In the genomic region with DNA sequence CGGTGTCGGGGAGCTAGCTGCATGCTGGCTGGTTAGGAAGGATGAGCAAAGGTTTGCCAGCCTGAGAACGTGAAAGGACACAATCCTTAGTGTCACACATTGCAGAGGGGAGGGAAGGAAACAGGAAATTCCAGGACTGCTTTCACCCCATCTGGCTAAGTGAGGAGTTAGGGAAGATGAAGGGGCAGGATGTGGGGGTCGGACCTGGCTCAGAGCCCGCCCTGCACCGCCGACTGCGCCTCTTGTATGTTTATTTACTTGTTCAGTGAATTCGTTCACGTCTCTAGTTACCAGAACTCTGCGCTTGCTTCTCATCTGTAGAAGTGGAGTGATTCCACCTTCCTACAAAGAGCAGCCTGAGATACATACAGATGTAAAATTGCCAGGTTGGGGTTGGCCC, we compare ENCODE assay signal across 9 mouse cellular contexts. TPM values are rescaled to one million over a fixed set of nuclear protein-coding genes. Genes with fewer than 3 reads are reported as not detected.
DNase-seq lines count a peak whose midpoint lies in the region; ATAC-seq and TF ChIP-seq lines count a peak whose summit lies in the region.
"Had no signal": no experiment of that assay in that cellular context is flagged by ENCODE, and none has a peak within 500 bp of the region (broad histone marks: within the 10 kb centered on the region; RNA-seq: fewer than 3 reads in every experiment).

No protein-coding gene starts in this region.

- H3K4me2 ChIP-seq in hindbrain, embryonic 15.5 days, result no peak overlapping the region
- H3K4me2 ChIP-seq in limb, embryonic 15.5 days, result no peak overlapping the region
- 0 out of 2 replicates have a peak overlapping the region, but pooled peaks have one; percentile 8 for H3K4me2 ChIP-seq in stomach, embryonic 14.5 days (replicated peaks; ENCODE audit: low read depth, low read length)

- H3K4me1 ChIP-seq in hindbrain, embryonic 15.5 days (replicated peaks), result peaks cover 23% of the 10 kb centered on the region
- peaks cover 34% of the 10 kb centered on the region for H3K4me1 ChIP-seq in limb, embryonic 15.5 days
- peaks cover 32% of the 10 kb centered on the region for H3K4me1 ChIP-seq in stomach, embryonic 14.5 days (ENCODE audit: control insufficient read depth, insufficient read depth, low read length)

- TF ChIP-seq CTCF in layer of hippocampus, adult 2 months (conservative IDR thresholded peaks at IDR 0.05), result no peak

- no peak overlapping the region for H3K4me3 ChIP-seq in layer of hippocampus, adult 2 months
- no peak overlapping the region for H3K4me3 ChIP-seq in hindbrain, embryonic 15.5 days
- no peak overlapping the region for H3K4me3 ChIP-seq in limb, embryonic 15.5 days
- no peak overlapping the region for H3K4me3 ChIP-seq in stomach, embryonic 14.5 days (ENCODE audit: low read depth, low read length)

- H3K27ac ChIP-seq in layer of hippocampus, adult 2 months, result peak overlapping the region; percentile 86
- H3K27ac ChIP-seq in hindbrain, embryonic 15.5 days (replicated peaks), result peak overlapping the region; percentile 58
- H3K27ac ChIP-seq in limb, embryonic 15.5 days, result peak overlapping the region; percentile 71
- H3K27ac ChIP-seq in stomach, embryonic 14.5 days (ENCODE audit: low read length), result peak overlapping the region; percentile 87

- H3K9ac ChIP-seq in hindbrain, embryonic 15.5 days, result no peak overlapping the region
- H3K9ac ChIP-seq in limb, embryonic 15.5 days, result no peak overlapping the region
- H3K9ac ChIP-seq in stomach, embryonic 14.5 days (replicated peaks; ENCODE audit: low read depth, low read length), result no peak overlapping the region

- no peak for DNase-seq in layer of hippocampus, adult 2 months (ENCODE audit: low spot score in 2 of 2)
- no peak for DNase-seq in layer of hippocampus, postnatal 10 days (ENCODE audit: low spot score in 2 of 2)
- no peak for DNase-seq in gastrocnemius, adult 8-10 months (ENCODE audit: low spot score in 2 of 2)
- no peak for DNase-seq in spleen, postnatal 10 days (ENCODE audit: low spot score in 2 of 2)

- WGBS in hindbrain, embryonic 15.5 days, result 84% methylated on average over 11 of the region's 11 CpGs
- 44% methylated on average over 11 of the region's 11 CpGs for WGBS in limb, embryonic 15.5 days
- 26% methylated on average over 11 of the region's 11 CpGs for WGBS in stomach, embryonic 14.5 days

- no peak for ATAC-seq in hindbrain, embryonic 15.5 days (ENCODE audit: low FRiP score, low read depth)
- ATAC-seq in limb, embryonic 15.5 days (ENCODE audit: insufficient number of reproducible peaks, low FRiP score, low TSS enrichment, low read depth), result no peak
- ATAC-seq in stomach, embryonic 14.5 days (ENCODE audit: insufficient number of reproducible peaks, insufficient read depth, low FRiP score, low read depth), result peak; percentile 47; the same call in 1 of the 2 replicates
- no peak for ATAC-seq in CD4-positive, CD25-positive, alpha-beta regulatory T cell, adult 4 months
- ATAC-seq: Patski had no signal

- H3K27me3 ChIP-seq in hindbrain, embryonic 15.5 days, result no peaks in the 10 kb centered on the region
- no peaks in the 10 kb centered on the region for H3K27me3 ChIP-seq in limb, embryonic 15.5 days
- H3K27me3 ChIP-seq in stomach, embryonic 14.5 days (ENCODE audit: control insufficient read depth, insufficient read depth, low read length), result no peaks in the 10 kb centered on the region
- H3K27me3 ChIP-seq: Patski had no signal

- peaks cover 47% of the 10 kb centered on the region for H3K36me3 ChIP-seq in hindbrain, embryonic 15.5 days
- peaks cover 66% of the 10 kb centered on the region for H3K36me3 ChIP-seq in limb, embryonic 15.5 days
- peaks cover 30% of the 10 kb centered on the region for H3K36me3 ChIP-seq in stomach, embryonic 14.5 days (ENCODE audit: control insufficient read depth, insufficient read depth, low read length)

- no peaks in the 10 kb centered on the region for H3K9me3 ChIP-seq in hindbrain, embryonic 15.5 days
- no peaks in the 10 kb centered on the region for H3K9me3 ChIP-seq in limb, embryonic 15.5 days
- H3K9me3 ChIP-seq in stomach, embryonic 14.5 days (ENCODE audit: control insufficient read depth, low read depth, low read length), result no peaks in the 10 kb centered on the region

RNA-seq across cellular contexts. Expression of a gene that starts 17.0 kb away (rescaled TPM):
- total RNA-seq in layer of hippocampus, adult 2 months (2021), result 1 to 10 TPM; 3.3 to 3.6 TPM
- total RNA-seq in layer of hippocampus, postnatal 10 days (2021), result 10 to 100 TPM in 1 of 2 experiments, 1 to 10 TPM in 1; 6.7 to 10.4 TPM
- polyA plus RNA-seq in hindbrain, embryonic 15.5 days (2015; fragmentation: Nextera tagmentation; extraction: Ambion mirVana), result 14.5 and 15.1 TPM in 2 replicates
- polyA plus RNA-seq in limb, embryonic 15.5 days (2015; fragmentation: Nextera tagmentation; extraction: Ambion mirVana), result 81.0 and 86.3 TPM in 2 replicates
- polyA plus RNA-seq in stomach, embryonic 14.5 days (2014; fragmentation: Nextera tagmentation; extraction: Ambion mirVana), result 70.2 and 76.5 TPM in 2 replicates
- 10 to 100 TPM; 10.5 to 12.7 TPM for polyA plus RNA-seq in CD4-positive, CD25-positive, alpha-beta regulatory T cell, adult 4 months (2017; shearing (Covaris generic))
- 1 to 10 TPM; 2.0 to 4.9 (median 2.6) TPM for total RNA-seq in gastrocnemius, adult 8-10 months (2022)

RNA-seq across cellular contexts. Expression of a gene that starts 26.7 kb away (rescaled TPM):
- total RNA-seq in layer of hippocampus, adult 2 months (2021), result 10 to 100 TPM; 24.8 to 26.6 TPM
- total RNA-seq in layer of hippocampus, postnatal 10 days (2021), result 10 to 100 TPM; 19.7 to 20.7 TPM
- polyA plus RNA-seq in hindbrain, embryonic 15.5 days (2015; fragmentation: Nextera tagmentation; extraction: Ambion mirVana), result 29.6 and 33.9 TPM in 2 replicates
- 32.4 and 35.4 TPM in 2 replicates for polyA plus RNA-seq in limb, embryonic 15.5 days (2015; fragmentation: Nextera tagmentation; extraction: Ambion mirVana)
- 20.0 and 23.6 TPM in 2 replicates for polyA plus RNA-seq in stomach, embryonic 14.5 days (2014; fragmentation: Nextera tagmentation; extraction: Ambion mirVana)
- polyA plus RNA-seq in CD4-positive, CD25-positive, alpha-beta regulatory T cell, adult 4 months (2017; shearing (Covaris generic)), result 10 to 100 TPM; 11.4 to 23.2 TPM
- total RNA-seq in gastrocnemius, adult 8-10 months (2022), result 100 to 1,000 TPM; 122 to 135 (median 128) TPM

RNA-seq across cellular contexts. Expression of a gene that starts 32.8 kb away (rescaled TPM):
- under 1 TPM; 0.59 to 0.81 TPM for total RNA-seq in layer of hippocampus, adult 2 months (2021)
- total RNA-seq in layer of hippocampus, postnatal 10 days (2021), result 1 to 10 TPM; 1.0 to 1.1 TPM
- 1.4 and 2.0 TPM in 2 replicates for polyA plus RNA-seq in hindbrain, embryonic 15.5 days (2015; fragmentation: Nextera tagmentation; extraction: Ambion mirVana)
- polyA plus RNA-seq in limb, embryonic 15.5 days (2015; fragmentation: Nextera tagmentation; extraction: Ambion mirVana), result 12.1 and 13.8 TPM in 2 replicates
- polyA plus RNA-seq in stomach, embryonic 14.5 days (2014; fragmentation: Nextera tagmentation; extraction: Ambion mirVana), result 7.4 and 8.7 TPM in 2 replicates
- 1 to 10 TPM in 1 of 2 experiments, under 1 TPM in 1; 0.56 to 1.2 TPM for polyA plus RNA-seq in CD4-positive, CD25-positive, alpha-beta regulatory T cell, adult 4 months (2017; shearing (Covaris generic))
- total RNA-seq in gastrocnemius, adult 8-10 months (2022), result under 1 TPM; 0.46 to 0.86 (median 0.68) TPM

RNA-seq across cellular contexts. Expression of a gene that starts 34.1 kb away (rescaled TPM):
- 10 to 100 TPM; 13.4 to 13.8 TPM for total RNA-seq in layer of hippocampus, adult 2 months (2021)
- total RNA-seq in layer of hippocampus, postnatal 10 days (2021), result 10 to 100 TPM; 15.6 TPM
- polyA plus RNA-seq in hindbrain, embryonic 15.5 days (2015; fragmentation: Nextera tagmentation; extraction: Ambion mirVana), result 45.8 and 50.3 TPM in 2 replicates
- polyA plus RNA-seq in limb, embryonic 15.5 days (2015; fragmentation: Nextera tagmentation; extraction: Ambion mirVana), result 50.1 and 51.2 TPM in 2 replicates
- polyA plus RNA-seq in stomach, embryonic 14.5 days (2014; fragmentation: Nextera tagmentation; extraction: Ambion mirVana), result 57.5 and 58.4 TPM in 2 replicates
- 10 to 100 TPM; 68.6 to 76.0 TPM for polyA plus RNA-seq in CD4-positive, CD25-positive, alpha-beta regulatory T cell, adult 4 months (2017; shearing (Covaris generic))
- 10 to 100 TPM in 1 of 4 experiments, 1 to 10 TPM in 3; 8.8 to 10.9 (median 9.4) TPM for total RNA-seq in gastrocnemius, adult 8-10 months (2022)
